Mouse (Mus musculus): ENCODE results near the gene Gbf1. TPM values are rescaled to one million over a fixed set of nuclear protein-coding genes. Genes with fewer than 3 reads are reported as not detected.

Gene Gbf1
- polyA plus RNA-seq, 1 experiment from 2014 or later = 12.0 TPM

GRCm38 (mm10) chr19:46327531-46328064, 175.3 kb downstream of the Gbf1 start:
- Histone ChIP-seq H3K27ac (ENCODE audit: low read depth) (0 out of 2 replicates have a peak overlapping the region, but pooled peaks have one; percentile 63), H3K9me3 (ENCODE audit: low read length) (no peaks in the 10 kb centered on the region), H3K4me2 (ENCODE audit: low read depth, low read length) (peak overlapping the region; percentile 100), H3K36me3 (replicated peaks; ENCODE audit: insufficient read depth, low read length) (peaks cover 15% of the 10 kb centered on the region), H3K27me3 (ENCODE audit: insufficient read depth, low read length) (peaks cover 43% of the 10 kb centered on the region), H3K4me3 (ENCODE audit: low read depth, low read length) (peak overlapping the region; percentile 53), H3K4me1 (ENCODE audit: insufficient read depth) (peaks cover 30% of the 10 kb centered on the region), H3K9ac (replicated peaks) (no peak overlapping the region; the same call in 1 of the 2 replicates)
- no peak for ATAC-seq
- TF ChIP-seq EP300 (IDR thresholded peaks at IDR 0.05; ENCODE audit: low read depth) = no peak
- TF ChIP-seq CTCF (IDR thresholded peaks at IDR 0.05; ENCODE audit: low read depth) = no peak
- WGBS (ENCODE audit: insufficient replicate concordance) = 24% methylated on average over 14 of the region's 14 CpGs
- no peak for DNase-seq

DNA sequence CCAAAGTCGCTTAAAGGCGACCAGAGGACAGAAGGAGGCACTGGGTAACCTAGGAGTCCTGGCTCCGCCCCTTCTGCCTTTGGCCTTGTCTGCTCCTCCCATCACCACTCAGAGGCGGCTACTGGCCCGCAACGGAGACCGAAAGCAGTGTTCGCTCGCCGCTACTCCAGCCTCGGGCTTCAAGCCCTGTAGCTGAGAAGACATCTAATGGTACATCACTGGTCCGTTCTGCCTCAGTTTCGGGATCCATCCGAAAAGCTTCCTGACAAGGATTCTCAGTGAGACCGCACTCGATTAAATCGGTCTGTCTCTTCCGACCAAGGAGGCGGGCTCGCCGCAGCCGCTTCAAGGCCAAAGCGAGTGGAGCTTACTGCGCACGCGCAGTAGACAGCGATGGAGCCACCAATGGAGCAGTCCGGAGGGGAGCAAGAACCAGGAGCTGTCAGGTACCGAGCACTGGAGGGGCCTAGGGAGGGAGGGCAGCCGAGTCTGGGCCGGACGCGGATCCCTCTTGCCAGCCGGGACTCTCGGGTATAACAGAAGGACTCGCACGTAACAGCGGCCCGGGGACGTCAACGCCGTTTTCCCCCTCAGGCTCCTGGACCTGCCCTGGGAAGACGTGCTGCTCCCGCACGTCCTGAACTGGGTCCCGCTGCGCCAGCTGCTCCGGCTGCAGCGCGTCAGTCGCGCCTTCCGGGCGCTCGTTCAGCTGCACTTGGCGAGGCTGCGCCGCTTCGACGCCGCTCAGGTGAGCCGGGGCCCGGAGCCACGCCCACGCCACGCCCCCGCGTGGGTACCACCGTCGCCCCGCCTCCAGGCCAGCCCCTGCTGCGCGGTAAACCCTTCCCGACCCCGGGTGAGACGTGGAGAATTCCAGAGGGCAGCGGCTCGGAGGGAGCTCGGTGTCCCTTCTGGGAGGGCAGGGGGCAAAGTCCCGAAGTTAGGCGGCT, 176.0 kb downstream of the Gbf1 start, which contains the start of gene Fbxl15:
Fbxl15 (plus strand) TSS at position 104 of the 950 bp plus-strand sequence.
- no peaks in the 10 kb centered on the region for H3K9me3 ChIP-seq (ENCODE audit: low read length)
- ATAC-seq (peak; percentile 89), DNase-seq (peak; percentile 92)
- peak within 1 kb of the TSS; percentile 66 for H3K9ac ChIP-seq (replicated peaks)
- TF ChIP-seq EP300 (IDR thresholded peaks at IDR 0.05; ENCODE audit: low read depth) (peak; percentile 38; the same call in 1 of the 2 replicates), CTCF (IDR thresholded peaks at IDR 0.05; ENCODE audit: low read depth) (no peak)
- H3K4me1 ChIP-seq (ENCODE audit: insufficient read depth) = peaks cover 30% of the 10 kb centered on the region
- H3K36me3 ChIP-seq (replicated peaks; ENCODE audit: insufficient read depth, low read length) = peaks cover 15% of the 10 kb centered on the region
- peaks cover 35% of the 10 kb centered on the region for H3K27me3 ChIP-seq (ENCODE audit: insufficient read depth, low read length)
- peak within 1 kb of the TSS; percentile 53 for H3K4me3 ChIP-seq (ENCODE audit: low read depth, low read length)
- under 1% methylated on average over 73 of the region's 81 CpGs for WGBS (ENCODE audit: insufficient replicate concordance)
- peak within 1 kb of the TSS; percentile 63 for H3K27ac ChIP-seq (ENCODE audit: low read depth)
- H3K4me2 ChIP-seq (ENCODE audit: low read depth, low read length) = peak within 1 kb of the TSS; percentile 100

DNA sequence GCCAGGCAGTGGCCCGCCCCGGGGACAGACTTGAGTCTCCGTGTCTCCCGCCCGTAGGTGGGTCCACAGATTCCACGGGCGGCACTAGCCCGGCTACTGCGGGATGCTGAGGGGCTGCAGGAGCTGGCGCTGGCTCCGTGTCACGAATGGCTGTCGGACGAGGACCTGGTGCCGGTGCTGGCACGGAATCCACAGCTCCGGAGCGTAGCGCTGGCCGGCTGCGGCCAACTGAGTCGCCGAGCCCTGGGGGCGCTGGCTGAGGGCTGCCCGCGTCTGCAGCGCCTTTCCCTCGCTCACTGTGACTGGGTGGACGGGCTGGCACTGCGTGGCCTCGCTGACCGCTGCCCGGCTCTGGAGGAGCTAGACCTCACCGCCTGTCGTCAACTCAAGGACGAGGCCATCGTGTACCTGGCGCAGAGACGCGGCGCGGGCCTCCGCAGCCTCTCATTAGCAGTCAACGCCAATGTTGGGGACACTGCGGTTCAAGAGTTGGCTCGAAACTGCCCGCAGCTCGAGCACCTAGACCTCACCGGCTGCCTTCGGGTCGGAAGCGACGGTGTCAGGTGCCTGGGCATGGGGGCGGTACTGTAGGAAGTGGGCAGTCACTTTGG, 176.8 kb downstream of the Gbf1 start:
- ATAC-seq (peak; percentile 2; the same call in 1 of the 2 replicates), DNase-seq (no peak)
- peaks cover 28% of the 10 kb centered on the region for H3K27me3 ChIP-seq (ENCODE audit: insufficient read depth, low read length)
- H3K9ac ChIP-seq (replicated peaks) = peak overlapping the region; percentile 66
- H3K4me2 ChIP-seq (ENCODE audit: low read depth, low read length) = peak overlapping the region; percentile 100
- peak overlapping the region; percentile 53 for H3K4me3 ChIP-seq (ENCODE audit: low read depth, low read length)
- 3% methylated on average over 53 of the region's 54 CpGs for WGBS (ENCODE audit: insufficient replicate concordance)
- peaks cover 15% of the 10 kb centered on the region for H3K36me3 ChIP-seq (replicated peaks; ENCODE audit: insufficient read depth, low read length)
- TF ChIP-seq EP300 (IDR thresholded peaks at IDR 0.05; ENCODE audit: low read depth) (no peak), CTCF (IDR thresholded peaks at IDR 0.05; ENCODE audit: low read depth) (no peak)
- peaks cover 30% of the 10 kb centered on the region for H3K4me1 ChIP-seq (ENCODE audit: insufficient read depth)
- H3K9me3 ChIP-seq (ENCODE audit: low read length) = no peaks in the 10 kb centered on the region
- peak overlapping the region; percentile 63; the same call in 1 of the 2 replicates for H3K27ac ChIP-seq (ENCODE audit: low read depth)

GRCm38 (mm10) chr19:46329951-46330350, 177.6 kb downstream of the Gbf1 start:
- Histone ChIP-seq H3K36me3 (replicated peaks; ENCODE audit: insufficient read depth, low read length) (peaks cover 15% of the 10 kb centered on the region), H3K9ac (replicated peaks) (no peak overlapping the region), H3K4me2 (ENCODE audit: low read depth, low read length) (peak overlapping the region; percentile 100), H3K4me3 (ENCODE audit: low read depth, low read length) (peak overlapping the region; percentile 53; the same call in 1 of the 2 replicates), H3K9me3 (ENCODE audit: low read length) (no peaks in the 10 kb centered on the region), H3K4me1 (ENCODE audit: insufficient read depth) (peaks cover 30% of the 10 kb centered on the region), H3K27me3 (ENCODE audit: insufficient read depth, low read length) (peaks cover 20% of the 10 kb centered on the region), H3K27ac (ENCODE audit: low read depth) (no peak overlapping the region)
- WGBS (ENCODE audit: insufficient replicate concordance) = 4% methylated on average over 16 of the region's 16 CpGs
- TF ChIP-seq EP300 (IDR thresholded peaks at IDR 0.05; ENCODE audit: low read depth) = no peak
- peak; percentile 98 for TF ChIP-seq CTCF (IDR thresholded peaks at IDR 0.05; ENCODE audit: low read depth)
- peak; percentile 59 for ATAC-seq
- peak; percentile 89 for DNase-seq

DNA sequence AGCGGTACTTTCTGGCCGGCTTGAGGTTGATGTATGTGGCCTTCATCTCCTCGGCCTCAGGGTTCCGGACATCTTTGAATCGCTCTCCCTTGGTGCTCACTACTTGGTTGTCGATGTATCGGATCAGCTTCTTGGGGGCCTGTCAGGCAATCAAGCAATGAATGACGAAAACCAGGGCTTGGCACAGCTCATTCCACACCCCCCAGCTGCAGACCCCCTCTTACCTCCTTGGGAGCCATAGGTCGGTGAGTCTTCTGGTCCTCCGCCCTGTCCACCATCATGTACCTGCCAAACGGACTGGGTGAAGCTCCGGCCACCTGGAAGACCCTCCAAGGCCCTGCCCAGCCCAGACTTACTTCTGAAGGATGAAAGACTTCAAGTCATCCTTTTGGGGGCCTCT, 178.4 kb downstream of the Gbf1 start:
- 89% methylated on average over 12 of the region's 12 CpGs for WGBS (ENCODE audit: insufficient replicate concordance)
- DNase-seq = no peak
- H3K36me3 ChIP-seq (replicated peaks; ENCODE audit: insufficient read depth, low read length) = peaks cover 15% of the 10 kb centered on the region
- peaks cover 30% of the 10 kb centered on the region for H3K4me1 ChIP-seq (ENCODE audit: insufficient read depth)
- no peak overlapping the region for H3K4me3 ChIP-seq (ENCODE audit: low read depth, low read length)
- no peak for ATAC-seq
- H3K9ac ChIP-seq (replicated peaks) = no peak overlapping the region
- no peak for TF ChIP-seq CTCF (IDR thresholded peaks at IDR 0.05; ENCODE audit: low read depth)
- TF ChIP-seq EP300 (IDR thresholded peaks at IDR 0.05; ENCODE audit: low read depth) = no peak
- no peak overlapping the region for H3K4me2 ChIP-seq (ENCODE audit: low read depth, low read length)
- H3K27ac ChIP-seq (ENCODE audit: low read depth) = no peak overlapping the region
- peaks cover 12% of the 10 kb centered on the region for H3K27me3 ChIP-seq (ENCODE audit: insufficient read depth, low read length)
- no peaks in the 10 kb centered on the region for H3K9me3 ChIP-seq (ENCODE audit: low read length)

DNA sequence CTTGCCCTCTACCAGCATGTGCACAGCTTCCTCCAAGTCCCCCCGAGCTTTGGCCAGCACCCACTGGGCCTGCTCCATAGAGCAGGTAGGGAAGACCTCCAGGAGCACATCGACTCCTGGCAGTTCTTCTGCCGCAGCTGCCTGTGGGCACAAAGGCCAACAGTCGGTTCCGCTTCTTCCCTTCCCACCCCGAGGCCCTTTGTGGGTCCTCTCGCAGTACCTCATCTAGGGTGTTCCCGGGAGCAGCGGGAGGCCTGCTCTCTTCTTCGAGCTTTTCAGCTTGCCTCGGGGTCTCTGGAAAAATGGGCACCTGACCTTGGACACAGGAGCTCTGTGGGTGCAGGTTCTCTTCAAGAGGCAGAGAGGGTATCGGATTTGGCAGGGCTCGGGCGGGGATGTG, 179.0 kb downstream of the Gbf1 start:
- Histone ChIP-seq H3K9ac (replicated peaks) (no peak overlapping the region), H3K27me3 (ENCODE audit: insufficient read depth, low read length) (peaks cover 6% of the 10 kb centered on the region), H3K4me3 (ENCODE audit: low read depth, low read length) (no peak overlapping the region), H3K27ac (ENCODE audit: low read depth) (no peak overlapping the region), H3K9me3 (ENCODE audit: low read length) (no peaks in the 10 kb centered on the region), H3K36me3 (replicated peaks; ENCODE audit: insufficient read depth, low read length) (peaks cover 15% of the 10 kb centered on the region), H3K4me2 (ENCODE audit: low read depth, low read length) (no peak overlapping the region), H3K4me1 (ENCODE audit: insufficient read depth) (peaks cover 30% of the 10 kb centered on the region)
- 85% methylated on average over 14 of the region's 14 CpGs for WGBS (ENCODE audit: insufficient replicate concordance)
- ATAC-seq = no peak
- DNase-seq = no peak
- no peak for TF ChIP-seq CTCF (IDR thresholded peaks at IDR 0.05; ENCODE audit: low read depth)
- no peak for TF ChIP-seq EP300 (IDR thresholded peaks at IDR 0.05; ENCODE audit: low read depth)

Data from liver, postnatal 0 days (tissue).